Mouse (Mus musculus) forebrain, embryonic 15.5 days (tissue): ENCODE data around the gene Fam107b. TPM values are rescaled to one million over a fixed set of nuclear protein-coding genes. Genes with fewer than 3 reads are reported as not detected.
A peak's percentile ranks its signal among the peaks of the same experiment; 100 is the strongest.

Source experiments
- ATAC-seq: fragments of 200-750 bp; cut with Nextera tagmentation; replicated peaks from 2 replicates; pipeline ENCODE4 v1.8.0; 2017; ENCODE audit warnings: mild to moderate bottlenecking, moderate TSS enrichment, moderate library complexity
- H3K27ac ChIP-seq: fragments of 300-500 bp; sonication (generic); replicated peaks from 2 replicates; pipeline ENCODE4 v1.5.1; 2015; ENCODE audit warnings: mild to moderate bottlenecking, inconsistent platforms
- H3K27me3 ChIP-seq: fragments of 300-500 bp; sonication (generic); 2 replicates; pipeline ENCODE4 v1.6.1; 2015; ENCODE audit warnings: inconsistent platforms
- H3K36me3 ChIP-seq: fragments of 300-500 bp; sonication (generic); 2 replicates; pipeline ENCODE4 v1.6.1; 2015; ENCODE audit warnings: mild to moderate bottlenecking, inconsistent platforms
- H3K4me1 ChIP-seq: fragments of 300-500 bp; sonication (generic); 2 replicates; pipeline ENCODE4 v1.6.1; 2015; ENCODE audit warnings: inconsistent platforms
- H3K4me2 ChIP-seq: fragments of 300-500 bp; sonication (generic); replicated peaks from 2 replicates; pipeline ENCODE4 v1.6.1; 2015; ENCODE audit warnings: mild to moderate bottlenecking, inconsistent platforms
- H3K4me3 ChIP-seq: fragments of 300-500 bp; sonication (generic); 2 replicates; pipeline ENCODE4 v1.5.1; 2015; ENCODE audit warnings: mild to moderate bottlenecking, inconsistent platforms
- H3K9ac ChIP-seq: fragments of 300-500 bp; sonication (generic); replicated peaks from 2 replicates; pipeline ENCODE4 v1.6.1; 2015; ENCODE audit warnings: mild to moderate bottlenecking, inconsistent platforms
- H3K9me3 ChIP-seq: fragments of 300-500 bp; sonication (generic); 2 replicates; pipeline ENCODE4 v1.6.1; 2016; ENCODE audit warnings: inconsistent platforms
- WGBS: fragments of 180-500 bp; shearing (Covaris S2); methylation state at CpG from one replicate; pipeline ENCODE4 v1.1.7; 2015; ENCODE audit warnings: mixed read lengths; 5-methylcytosine and 5-hydroxymethylcytosine counted together
- polyA plus RNA-seq: library from polyadenylated mRNA; unstranded; fragments of >200 nt; fragmentation: Nextera tagmentation; extraction: Ambion mirVana; gene quantifications from 2 replicates; pipeline ENCODE4 v1.2.1, GENCODE M21; 2015

The Fam107b gene
- polyA plus RNA-seq, 1 experiment from 2014 or later: 60.4 TPM

DNA sequence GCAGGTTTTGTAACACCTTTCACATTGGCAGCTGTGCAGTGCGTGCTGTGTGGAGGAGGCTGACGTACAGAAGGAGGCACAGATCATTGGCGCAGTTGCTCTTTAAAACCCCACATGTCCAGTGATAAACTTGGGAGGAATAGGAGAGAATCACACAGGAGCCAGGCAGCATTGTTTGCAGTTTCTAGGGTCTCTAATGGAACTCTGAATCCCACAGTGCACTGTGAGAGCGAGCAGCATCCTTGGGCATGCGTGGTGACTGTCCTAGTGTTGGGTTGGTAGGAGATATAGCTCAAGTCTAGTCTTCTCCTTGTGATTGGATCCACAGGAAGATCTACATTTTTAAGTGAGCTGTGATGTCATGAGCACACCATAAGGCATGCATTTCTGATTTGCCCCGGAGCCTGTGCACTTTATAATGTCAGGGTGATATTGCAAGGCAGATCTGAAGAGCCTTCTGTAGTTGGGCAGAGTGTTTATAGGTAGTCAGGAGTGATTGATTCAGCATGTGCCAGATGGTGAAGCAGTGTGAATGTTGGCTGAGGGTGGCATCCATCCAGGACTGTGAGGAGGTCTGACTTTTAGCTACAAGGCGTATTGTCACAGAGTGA is 169.2 kb downstream of the Fam107b start:
- Histone ChIP-seq H3K4me1 (peaks cover 48% of the 10 kb centered on the region), H3K9me3 (no peaks in the 10 kb centered on the region), H3K27me3 (no peaks in the 10 kb centered on the region), H3K4me2 (no peak overlapping the region), H3K4me3 (no peak overlapping the region), H3K27ac (peak overlapping the region; percentile 80), H3K36me3 (no peaks in the 10 kb centered on the region), H3K9ac (no peak overlapping the region)
- peak; percentile 72 for ATAC-seq
- WGBS: 62% methylated on average over 7 of the region's 7 CpGs

DNA sequence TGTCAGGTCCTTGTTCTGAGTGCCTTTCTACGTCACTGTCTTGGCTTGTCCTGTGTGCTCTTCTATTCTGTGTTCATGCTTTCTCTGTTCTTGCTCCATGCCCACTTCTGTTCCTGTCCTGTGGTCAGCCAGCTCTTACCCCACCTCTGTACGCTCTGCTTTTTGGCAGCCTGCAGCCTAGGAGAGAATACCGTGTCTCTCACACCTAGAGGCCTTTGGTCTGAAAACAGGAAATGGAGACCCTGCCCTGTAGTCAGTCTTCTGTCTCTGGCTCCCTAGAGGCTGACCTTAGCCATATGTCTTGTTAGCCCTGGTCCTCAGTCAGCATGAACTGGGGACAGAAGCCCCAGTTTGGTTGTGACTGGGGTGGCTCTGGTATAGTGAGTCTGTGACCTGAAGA is 170.0 kb downstream of the Fam107b start:
- H3K4me1 ChIP-seq: peaks cover 52% of the 10 kb centered on the region
- WGBS: 80% methylated on average over 3 of the region's 3 CpGs
- H3K36me3 ChIP-seq: no peaks in the 10 kb centered on the region
- no peaks in the 10 kb centered on the region for H3K27me3 ChIP-seq
- no peak overlapping the region for H3K4me3 ChIP-seq
- no peak overlapping the region for H3K4me2 ChIP-seq
- no peaks in the 10 kb centered on the region for H3K9me3 ChIP-seq
- H3K27ac ChIP-seq: peak overlapping the region; percentile 80
- no peak for ATAC-seq
- H3K9ac ChIP-seq: no peak overlapping the region

DNA sequence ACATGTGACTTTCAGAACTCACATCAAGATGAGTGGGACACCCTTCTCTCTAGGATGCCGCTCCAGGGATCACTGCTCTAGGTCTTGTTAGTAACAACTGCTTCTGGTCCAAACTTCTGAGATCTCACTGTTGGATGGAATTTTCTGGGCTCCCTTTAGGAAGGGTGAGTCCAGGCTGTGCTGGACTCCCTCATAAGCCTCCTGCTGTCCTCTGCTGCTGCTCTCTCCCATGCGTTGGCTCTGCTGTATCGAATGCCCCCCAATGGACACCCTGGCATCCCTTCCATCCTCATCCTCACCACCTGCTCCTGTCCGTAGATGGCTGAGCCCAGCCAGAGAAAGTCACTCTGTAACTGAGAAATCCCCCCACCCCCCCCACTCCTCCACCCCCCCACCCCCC is 170.4 kb downstream of the Fam107b start:
- Histone ChIP-seq H3K9me3 (no peaks in the 10 kb centered on the region), H3K4me1 (peaks cover 52% of the 10 kb centered on the region), H3K36me3 (no peaks in the 10 kb centered on the region), H3K27me3 (no peaks in the 10 kb centered on the region), H3K4me2 (no peak overlapping the region), H3K27ac (no peak overlapping the region; the same call in 1 of the 2 replicates), H3K9ac (no peak overlapping the region), H3K4me3 (no peak overlapping the region)
- WGBS: 83% methylated on average over 4 of the region's 4 CpGs
- no peak for ATAC-seq

- Histone ChIP-seq H3K4me2 (no peak overlapping the region), H3K9me3 (no peaks in the 10 kb centered on the region), H3K9ac (no peak overlapping the region), H3K4me1 (peaks cover 51% of the 10 kb centered on the region), H3K36me3 (no peaks in the 10 kb centered on the region), H3K27ac (peak overlapping the region; percentile 57), H3K27me3 (no peaks in the 10 kb centered on the region), H3K4me3 (no peak overlapping the region)
- no peak for ATAC-seq
- WGBS: 30% methylated on average over 6 of the region's 6 CpGs
Observed at GRCm38 (mm10) chr2:3742519-3742918, 172.2 kb downstream of the Fam107b start.

- peaks cover 34% of the 10 kb centered on the region for H3K4me1 ChIP-seq
- H3K27ac ChIP-seq: no peak overlapping the region
- H3K4me3 ChIP-seq: no peak overlapping the region
- H3K9ac ChIP-seq: no peak overlapping the region
- H3K36me3 ChIP-seq: no peaks in the 10 kb centered on the region
- H3K27me3 ChIP-seq: no peaks in the 10 kb centered on the region
- H3K4me2 ChIP-seq: no peak overlapping the region
- 76% methylated on average over 3 of the region's 3 CpGs for WGBS
- no peaks in the 10 kb centered on the region for H3K9me3 ChIP-seq
- no peak for ATAC-seq
Observed at GRCm38 (mm10) chr2:3745041-3745440, 174.8 kb downstream of the Fam107b start.

GRCm38 (mm10) chr2:3745910-3746606 is 175.8 kb downstream of the Fam107b start:
- no peak for ATAC-seq
- no peak overlapping the region for H3K27ac ChIP-seq

DNA sequence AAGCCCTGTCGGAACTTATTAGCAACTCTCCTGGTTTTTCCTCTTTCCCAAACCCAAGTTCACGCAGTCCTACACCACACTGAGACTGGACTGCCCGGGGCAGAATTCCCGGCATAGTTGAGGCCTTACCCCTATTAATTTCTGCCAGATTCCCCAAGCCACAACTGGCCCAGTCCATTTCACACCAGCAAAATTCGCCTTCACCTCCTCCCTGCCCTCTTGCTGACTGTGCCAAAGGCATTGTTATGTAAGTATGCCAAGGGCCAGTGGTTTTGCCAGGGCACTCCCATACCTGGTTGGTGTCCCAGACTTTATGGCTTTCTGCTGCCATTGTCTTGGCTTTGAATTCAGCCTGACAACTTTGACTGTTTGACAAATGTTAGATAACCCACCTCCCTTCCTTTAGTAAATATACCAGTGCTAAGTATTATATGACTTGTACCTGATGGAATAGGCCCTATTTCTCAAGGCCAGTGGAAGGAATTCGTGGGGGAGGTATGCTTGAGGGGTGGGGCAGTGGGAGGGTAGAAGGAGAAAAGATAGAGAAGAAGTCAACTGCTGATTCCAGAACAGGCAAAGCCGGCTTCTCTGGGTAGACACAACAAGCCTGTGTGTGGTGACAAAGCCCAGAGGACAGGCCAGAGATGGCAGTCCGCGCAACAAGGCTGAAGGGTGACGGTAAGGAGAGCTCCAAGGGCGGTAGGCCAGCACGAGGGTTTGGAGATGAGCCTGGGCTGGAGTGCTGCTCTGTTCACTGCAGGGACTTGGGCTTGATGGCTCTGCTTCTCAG is 178.6 kb downstream of the Fam107b start:
- Histone ChIP-seq H3K4me1 (peaks cover 25% of the 10 kb centered on the region), H3K27me3 (no peaks in the 10 kb centered on the region), H3K4me3 (no peak overlapping the region), H3K9ac (no peak overlapping the region), H3K9me3 (no peaks in the 10 kb centered on the region), H3K36me3 (no peaks in the 10 kb centered on the region), H3K27ac (no peak overlapping the region), H3K4me2 (no peak overlapping the region)
- no peak for ATAC-seq
- 80% methylated on average over 12 of the region's 12 CpGs for WGBS

More at GRCm38 (mm10) chr2:3745910-3746606, 175.8 kb downstream of the Fam107b start:
- peaks cover 29% of the 10 kb centered on the region for H3K4me1 ChIP-seq
- H3K9ac ChIP-seq: no peak overlapping the region
- no peaks in the 10 kb centered on the region for H3K36me3 ChIP-seq
- H3K27me3 ChIP-seq: no peaks in the 10 kb centered on the region
- WGBS: 90% methylated on average over 13 of the region's 13 CpGs
- no peaks in the 10 kb centered on the region for H3K9me3 ChIP-seq
- H3K4me2 ChIP-seq: no peak overlapping the region
- no peak overlapping the region for H3K4me3 ChIP-seq

GRCm38 (mm10) chr2:3749504-3750024 is 179.3 kb downstream of the Fam107b start:
- H3K4me3 ChIP-seq: no peak overlapping the region
- H3K9ac ChIP-seq: no peak overlapping the region
- 71% methylated on average over 6 of the region's 6 CpGs for WGBS
- no peak for ATAC-seq
- H3K4me2 ChIP-seq: no peak overlapping the region
- H3K9me3 ChIP-seq: no peaks in the 10 kb centered on the region
- H3K4me1 ChIP-seq: peaks cover 32% of the 10 kb centered on the region
- H3K36me3 ChIP-seq: no peaks in the 10 kb centered on the region
- no peaks in the 10 kb centered on the region for H3K27me3 ChIP-seq
- H3K27ac ChIP-seq: no peak overlapping the region

DNA sequence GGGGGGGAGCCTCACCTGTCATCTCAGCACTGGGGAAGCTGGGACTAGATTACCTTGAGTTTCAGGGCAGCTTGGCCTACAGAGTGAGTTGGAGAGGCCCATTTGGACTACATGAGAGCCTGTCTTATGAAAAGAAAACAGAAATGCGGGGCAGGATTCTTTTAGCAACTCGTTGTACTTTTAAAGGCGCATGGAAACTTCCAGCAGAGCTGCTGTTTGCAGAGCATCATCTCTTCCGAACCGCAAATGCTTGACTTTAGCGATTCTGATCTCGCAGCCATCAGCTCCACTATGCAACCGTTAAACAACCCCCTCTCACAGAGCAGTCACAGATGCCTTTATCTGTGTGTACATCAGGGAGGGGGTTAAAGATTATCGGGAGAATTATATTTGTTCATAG is 179.8 kb downstream of the Fam107b start:
- WGBS: 86% methylated on average over 9 of the region's 9 CpGs
- no peaks in the 10 kb centered on the region for H3K36me3 ChIP-seq
- no peak overlapping the region for H3K27ac ChIP-seq
- no peaks in the 10 kb centered on the region for H3K27me3 ChIP-seq
- H3K4me2 ChIP-seq: no peak overlapping the region
- H3K4me3 ChIP-seq: no peak overlapping the region
- H3K9ac ChIP-seq: no peak overlapping the region
- no peak for ATAC-seq
- H3K9me3 ChIP-seq: no peaks in the 10 kb centered on the region
- H3K4me1 ChIP-seq: peaks cover 32% of the 10 kb centered on the region

GRCm38 (mm10) chr2:3752365-3752764 is 182.1 kb downstream of the Fam107b start:
- no peaks in the 10 kb centered on the region for H3K9me3 ChIP-seq
- no peak overlapping the region for H3K9ac ChIP-seq
- no peak overlapping the region for H3K4me3 ChIP-seq
- no peak for ATAC-seq
- no peaks in the 10 kb centered on the region for H3K36me3 ChIP-seq
- H3K4me1 ChIP-seq: peaks cover 40% of the 10 kb centered on the region
- no peak overlapping the region for H3K4me2 ChIP-seq
- H3K27ac ChIP-seq: no peak overlapping the region
- 73% methylated on average over 7 of the region's 7 CpGs for WGBS
- H3K27me3 ChIP-seq: no peaks in the 10 kb centered on the region

GRCm38 (mm10) chr2:3752893-3753292 is 182.6 kb downstream of the Fam107b start:
- no peak overlapping the region for H3K4me2 ChIP-seq
- no peak overlapping the region for H3K27ac ChIP-seq
- H3K27me3 ChIP-seq: no peaks in the 10 kb centered on the region
- no peak overlapping the region for H3K4me3 ChIP-seq
- H3K9ac ChIP-seq: no peak overlapping the region
- peaks cover 40% of the 10 kb centered on the region for H3K4me1 ChIP-seq
- ATAC-seq: no peak
- WGBS: 88% methylated on average over 5 of the region's 5 CpGs
- no peaks in the 10 kb centered on the region for H3K9me3 ChIP-seq
- H3K36me3 ChIP-seq: no peaks in the 10 kb centered on the region

GRCm38 (mm10) chr2:3753749-3754148 is 183.5 kb downstream of the Fam107b start:
- H3K4me1 ChIP-seq: peaks cover 40% of the 10 kb centered on the region
- H3K27me3 ChIP-seq: no peaks in the 10 kb centered on the region
- WGBS: 6% methylated on average over 2 of the region's 2 CpGs
- H3K27ac ChIP-seq: peak overlapping the region; percentile 66
- peak; percentile 62 for ATAC-seq
- no peak overlapping the region for H3K4me2 ChIP-seq
- H3K9me3 ChIP-seq: no peaks in the 10 kb centered on the region
- H3K9ac ChIP-seq: no peak overlapping the region
- H3K36me3 ChIP-seq: no peaks in the 10 kb centered on the region
- H3K4me3 ChIP-seq: no peak overlapping the region
